Mouse (Mus musculus): ENCODE measurements around the gene Rpf1. TPM values are rescaled to one million over a fixed set of nuclear protein-coding genes. Genes with fewer than 3 reads are reported as not detected.

Rpf1 gene
- total RNA-seq (2014; rRNA removed) (36.7 and 39.9 TPM in 2 replicates), polyA plus RNA-seq (2015; fragmentation: Nextera tagmentation; extraction: Ambion mirVana) (27.4 and 29.4 TPM in 2 replicates)

- no peaks in the 10 kb centered on the region for H3K4me1 ChIP-seq (ENCODE audit: insufficient read depth)
- H3K36me3 ChIP-seq (ENCODE audit: insufficient read depth) = peaks cover 17% of the 10 kb centered on the region
- under 1% methylated on average over 66 of the region's 82 CpGs for WGBS
- peak; percentile 16; the same call in 1 of the 2 replicates for TF ChIP-seq CTCF (IDR thresholded peaks at IDR 0.05; ENCODE audit: low read depth)
- peak within 1 kb of the TSS; percentile 76 for H3K4me2 ChIP-seq (ENCODE audit: low read depth)
- peak; percentile 95 for DNase-seq
- no peaks in the 10 kb centered on the region for H3K9me3 ChIP-seq (ENCODE audit: low read length)
- H3K27ac ChIP-seq (ENCODE audit: low read depth, low read length) = peak within 1 kb of the TSS; percentile 98
- H3K4me3 ChIP-seq (ENCODE audit: low read depth, low read length) = peak within 1 kb of the TSS; percentile 85
- H3K27me3 ChIP-seq (ENCODE audit: insufficient read depth, low read length) = no peaks in the 10 kb centered on the region
- peak; percentile 96 for ATAC-seq
- peak within 1 kb of the TSS; percentile 88 for H3K9ac ChIP-seq
These were observed at the start of gene Rpf1 for GRCm38 (mm10) chr3:146520798-146521651. TSS of gene Rpf1 (minus strand) at chr3:146521429.

- Histone ChIP-seq H3K4me1 (ENCODE audit: insufficient read depth) (no peaks in the 10 kb centered on the region), H3K4me3 (ENCODE audit: low read depth, low read length) (no peak overlapping the region), H3K27ac (ENCODE audit: low read depth, low read length) (no peak overlapping the region), H3K9me3 (ENCODE audit: low read length) (no peaks in the 10 kb centered on the region), H3K27me3 (ENCODE audit: insufficient read depth, low read length) (no peaks in the 10 kb centered on the region), H3K9ac (no peak overlapping the region), H3K4me2 (ENCODE audit: low read depth) (no peak overlapping the region), H3K36me3 (ENCODE audit: insufficient read depth) (no peaks in the 10 kb centered on the region)
- no peak for TF ChIP-seq CTCF (IDR thresholded peaks at IDR 0.05; ENCODE audit: low read depth)
- 47% methylated on average over 6 of the region's 6 CpGs for WGBS
- no peak for ATAC-seq
- DNase-seq = no peak
These were observed 49.7 kb upstream of the Rpf1 start for GRCm38 (mm10) chr3:146570939-146571338.

- WGBS = 70% methylated on average over 10 of the region's 10 CpGs
- no peak for TF ChIP-seq CTCF (IDR thresholded peaks at IDR 0.05; ENCODE audit: low read depth)
These were observed 49.0 kb upstream of the Rpf1 start, which contains the start of gene Uox for GRCm38 (mm10) chr3:146570148-146570782. TSS of gene Uox (plus strand) at chr3:146570426.

GRCm38 (mm10) chr3:146569594-146569993 lies 48.4 kb upstream of the Rpf1 start:
- no peak overlapping the region for H3K9ac ChIP-seq
- H3K4me1 ChIP-seq (ENCODE audit: insufficient read depth) = peaks cover 5% of the 10 kb centered on the region; the same call in 1 of the 2 replicates
- H3K4me2 ChIP-seq (ENCODE audit: low read depth) = no peak overlapping the region
- DNase-seq = no peak
- no peaks in the 10 kb centered on the region for H3K9me3 ChIP-seq (ENCODE audit: low read length)
- H3K36me3 ChIP-seq (ENCODE audit: insufficient read depth) = no peaks in the 10 kb centered on the region
- no peak overlapping the region for H3K4me3 ChIP-seq (ENCODE audit: low read depth, low read length)
- H3K27me3 ChIP-seq (ENCODE audit: insufficient read depth, low read length) = no peaks in the 10 kb centered on the region
- no peak overlapping the region for H3K27ac ChIP-seq (ENCODE audit: low read depth, low read length)
- TF ChIP-seq CTCF (IDR thresholded peaks at IDR 0.05; ENCODE audit: low read depth) = no peak
- WGBS = 98% methylated on average over 3 of the region's 3 CpGs
- no peak for ATAC-seq

More at GRCm38 (mm10) chr3:146570148-146570782, 49.0 kb upstream of the Rpf1 start, which contains the start of gene Uox:
- Histone ChIP-seq H3K4me3 (ENCODE audit: low read depth, low read length) (no peak within 1 kb of the TSS), H3K9me3 (ENCODE audit: low read length) (no peaks in the 10 kb centered on the region), H3K4me1 (ENCODE audit: insufficient read depth) (no peaks in the 10 kb centered on the region), H3K9ac (no peak within 1 kb of the TSS), H3K36me3 (ENCODE audit: insufficient read depth) (no peaks in the 10 kb centered on the region), H3K27me3 (ENCODE audit: insufficient read depth, low read length) (no peaks in the 10 kb centered on the region), H3K27ac (ENCODE audit: low read depth, low read length) (no peak within 1 kb of the TSS), H3K4me2 (ENCODE audit: low read depth) (no peak within 1 kb of the TSS)
- no peak for DNase-seq
- ATAC-seq = no peak

- Histone ChIP-seq H3K9ac (no peak overlapping the region), H3K27me3 (ENCODE audit: insufficient read depth, low read length) (no peaks in the 10 kb centered on the region), H3K4me2 (ENCODE audit: low read depth) (no peak overlapping the region), H3K4me1 (ENCODE audit: insufficient read depth) (peaks cover 7% of the 10 kb centered on the region; the same call in 1 of the 2 replicates), H3K27ac (ENCODE audit: low read depth, low read length) (no peak overlapping the region), H3K36me3 (ENCODE audit: insufficient read depth) (no peaks in the 10 kb centered on the region), H3K9me3 (ENCODE audit: low read length) (no peaks in the 10 kb centered on the region), H3K4me3 (ENCODE audit: low read depth, low read length) (no peak overlapping the region)
- ATAC-seq (no peak), DNase-seq (no peak)
- 81% methylated on average over 9 of the region's 9 CpGs for WGBS
- TF ChIP-seq CTCF (IDR thresholded peaks at IDR 0.05; ENCODE audit: low read depth) = no peak
These were observed 46.8 kb upstream of the Rpf1 start for GRCm38 (mm10) chr3:146567884-146568530.

GRCm38 (mm10) chr3:146567366-146567765 lies 46.1 kb upstream of the Rpf1 start:
- no peak overlapping the region for H3K4me3 ChIP-seq (ENCODE audit: low read depth, low read length)
- no peaks in the 10 kb centered on the region for H3K36me3 ChIP-seq (ENCODE audit: insufficient read depth)
- DNase-seq (no peak), ATAC-seq (no peak)
- H3K9me3 ChIP-seq (ENCODE audit: low read length) = no peaks in the 10 kb centered on the region
- no peak overlapping the region for H3K27ac ChIP-seq (ENCODE audit: low read depth, low read length)
- no peak overlapping the region for H3K9ac ChIP-seq
- H3K4me2 ChIP-seq (ENCODE audit: low read depth) = no peak overlapping the region
- no peak for TF ChIP-seq CTCF (IDR thresholded peaks at IDR 0.05; ENCODE audit: low read depth)
- 86% methylated on average over 7 of the region's 7 CpGs for WGBS
- no peaks in the 10 kb centered on the region for H3K27me3 ChIP-seq (ENCODE audit: insufficient read depth, low read length)
- H3K4me1 ChIP-seq (ENCODE audit: insufficient read depth) = peaks cover 7% of the 10 kb centered on the region; the same call in 1 of the 2 replicates

All from forebrain, postnatal 0 days (tissue).